ENCODE assay signal across 10 mouse cellular contexts in genomic region chr11:6018218-6019010, GRCm38 (mm10). TPM values are rescaled to one million over a fixed set of nuclear protein-coding genes. Genes with fewer than 3 reads are reported as not detected.
DNase-seq lines count a peak whose midpoint lies in the region; TF ChIP-seq lines count a peak whose summit lies in the region.
"Had no signal": no experiment of that assay in that cellular context is flagged by ENCODE, and none has a peak within 500 bp of the region (broad histone marks: within the 10 kb centered on the region; RNA-seq: fewer than 3 reads in every experiment).

No protein-coding gene starts in this region.

- peak; percentile 50 for DNase-seq in adrenal gland, adult 2 months
- no peak for DNase-seq in adrenal gland, postnatal 10 days
- DNase-seq in layer of hippocampus, adult 18-20 months (ENCODE audit: low spot score in 2 of 2) = peak; percentile 64 to 83
- DNase-seq in layer of hippocampus, postnatal 14 days (ENCODE audit: low spot score in 2 of 2) = no peak
- DNase-seq in right cerebral cortex, postnatal 25 days = peak; percentile 68
- no peak for DNase-seq in heart, adult 8-10 months (ENCODE audit: low spot score)
- DNase-seq in yolk sac, embryonic 10.5 days (ENCODE audit: low spot score) = no peak
- DNase-seq: lung, adult 18-20 months had no signal

- H3K4me1 ChIP-seq in cortical plate, adult 2 months (ENCODE audit: control insufficient read depth, insufficient read depth, low read length) = peaks cover 44% of the 10 kb centered on the region

- TF ChIP-seq CTCF in cortical plate, adult 2 months (IDR thresholded peaks at IDR 0.05; ENCODE audit: extremely low read depth, insufficient read depth, low read length) = no peak

- no peak overlapping the region for H3K4me3 ChIP-seq in cortical plate, adult 2 months (ENCODE audit: insufficient read depth, low read length)
- H3K4me3 ChIP-seq: hindbrain, embryonic 10.5 days had no signal

- no peak for TF ChIP-seq POLR2A in cortical plate, adult 2 months (IDR thresholded peaks at IDR 0.05; ENCODE audit: extremely low read depth, insufficient read depth, low read length)

- peak overlapping the region; percentile 24 for H3K27ac ChIP-seq in cortical plate, adult 2 months (ENCODE audit: insufficient read depth, low read length)
- H3K27ac ChIP-seq: hindbrain, embryonic 10.5 days had no signal

RNA-seq across cellular contexts. Expression of gene Camk2b, which starts 47.7 kb away (rescaled TPM):
- total RNA-seq in adrenal gland, adult 2 months (2021) = 10 to 100 TPM; 11.1 to 16.2 TPM
- 10.2 and 12.0 TPM in 2 replicates for polyA plus RNA-seq in adrenal gland, adult 2 months (2012; rRNA removed)
- total RNA-seq in adrenal gland, postnatal 10 days (2021) = 10 to 100 TPM; 15.7 to 30.4 TPM
- total RNA-seq in layer of hippocampus, adult 18-20 months (2021) = 1,000 to 10,000 TPM; 1,052 to 1,163 TPM
- 1,000 to 10,000 TPM in 1 of 2 experiments, 100 to 1,000 TPM in 1; 997 to 1,016 TPM for total RNA-seq in layer of hippocampus, postnatal 14 days (2021)
- 499 and 547 TPM in 2 replicates for polyA plus RNA-seq in cortical plate, adult 2 months (2012; rRNA removed)
- 10 to 100 TPM in 2 of 4 experiments, 1 to 10 TPM in 2; 6.5 to 14.8 (median 10.1) TPM for total RNA-seq in heart, adult 8-10 months (2022)

Comparison
In these comparisons a context has a peak if more than half of its experiments do, and no peak if none do; other contexts are left out.
1. DNase-seq: peak in adrenal gland, adult 2 months (single experiment), layer of hippocampus, adult 18-20 months (2 of 2) and right cerebral cortex, postnatal 25 days (single experiment); none in adrenal gland, postnatal 10 days (single experiment), layer of hippocampus, postnatal 14 days (0 of 2), heart, adult 8-10 months (single experiment) and yolk sac, embryonic 10.5 days (single experiment).
2. RNA of gene Camk2b, which starts 47.7 kb away (total RNA-seq): 1,052 to 1,163 TPM in layer of hippocampus, adult 18-20 months and 997 to 1,016 TPM in layer of hippocampus, postnatal 14 days; 15.7 to 30.4 TPM in adrenal gland, postnatal 10 days, 11.1 to 16.2 TPM in adrenal gland, adult 2 months and 6.5 to 14.8 TPM in heart, adult 8-10 months; every median in the first group is over 10 times any median in the second.